Mouse (Mus musculus): Measurements from ENCODE around the gene Satb1.

DNA sequence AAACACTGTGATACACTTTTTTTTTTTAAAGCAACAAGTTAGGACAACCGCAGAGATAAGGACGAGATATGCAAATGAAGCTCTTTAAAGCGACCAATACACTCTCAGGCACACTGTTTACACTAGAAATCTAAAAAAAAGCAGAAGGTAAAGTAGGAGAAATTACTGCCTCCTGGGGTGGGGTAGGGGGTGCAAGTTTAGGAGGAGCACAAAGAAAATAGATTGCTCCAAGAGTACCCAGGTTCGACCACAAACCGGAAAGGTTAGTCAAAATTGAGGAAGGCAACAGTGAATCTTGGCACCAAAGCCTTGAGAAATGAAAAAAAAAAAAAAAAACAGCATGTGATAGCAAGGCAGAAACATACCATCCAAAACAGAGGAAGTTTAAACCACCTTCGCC lies 18.8 kb downstream of the Satb1 start:
- TF ChIP-seq TAL1 (IDR thresholded peaks at IDR 0.05; ENCODE audit: low read length), result no peak
- TF ChIP-seq GATA1 (IDR thresholded peaks at IDR 0.05; ENCODE audit: low read length), result no peak
